10 mouse cellular contexts compared by ENCODE assay signal in genomic region chr5:137682526-137682925, GRCm38 (mm10). TPM values are rescaled to one million over a fixed set of nuclear protein-coding genes. Genes with fewer than 3 reads are reported as not detected.
DNase-seq lines count a peak whose midpoint lies in the region; ATAC-seq and TF ChIP-seq lines count a peak whose summit lies in the region.
"Had no signal": no experiment of that assay in that cellular context is flagged by ENCODE, and none has a peak within 500 bp of the region (broad histone marks: within the 10 kb centered on the region; RNA-seq: fewer than 3 reads in every experiment).

No protein-coding gene starts in this region.

- H3K4me3 ChIP-seq in left cerebral cortex, adult 2 months: peak overlapping the region; percentile 96
- peak overlapping the region; percentile 82; the same call in 1 of the 2 replicates for H3K4me3 ChIP-seq in forebrain, embryonic 10.5 days
- H3K4me3 ChIP-seq in hindbrain, embryonic 14.5 days (replicated peaks; ENCODE audit: low read length): no peak overlapping the region
- no peak overlapping the region for H3K4me3 ChIP-seq in midbrain, embryonic 14.5 days (replicated peaks; ENCODE audit: low read depth, low read length)

- H3K4me2 ChIP-seq in hindbrain, embryonic 14.5 days (replicated peaks): peak overlapping the region; percentile 81
- peak overlapping the region; percentile 83; the same call in 1 of the 2 replicates for H3K4me2 ChIP-seq in midbrain, embryonic 14.5 days (ENCODE audit: low read length)

- intact Hi-C loops in left cerebral cortex, adult 2 months (cut with DNase I): loop anchor here (2.0 kb wide), 2 partner anchors 54 to 58 kb away; partner anchors contain the start of genes Fbxo24, Gm20605, Lrch4 and Nyap1
- intact Hi-C loops in left cerebral cortex, postnatal 14 days (cut with DNase I): loop anchor here (5.0 kb wide), 1 partner anchor 55 kb away; no protein-coding TSS in a partner anchor

- ATAC-seq in hindbrain, embryonic 14.5 days (ENCODE audit: low FRiP score): no peak
- no peak for ATAC-seq in midbrain, embryonic 14.5 days (ENCODE audit: low FRiP score, low TSS enrichment)

- WGBS in forebrain, embryonic 10.5 days: 96% methylated on average over 6 of the region's 6 CpGs
- WGBS in hindbrain, embryonic 14.5 days: 65% methylated on average over 6 of the region's 6 CpGs
- 63% methylated on average over 6 of the region's 6 CpGs for WGBS in midbrain, embryonic 14.5 days

- DNase-seq in left cerebral cortex, adult 2 months (ENCODE audit: extremely low spot score in 1 of 2, low spot score in 2 of 2): no peak
- no peak for DNase-seq in left cerebral cortex, postnatal 14 days (ENCODE audit: low spot score in 2 of 2)
- no peak for DNase-seq in forebrain, embryonic 10.5 days (ENCODE audit: extremely low spot score, low spot score)
- no peak for DNase-seq in hindbrain, embryonic 14.5 days (ENCODE audit: low spot score)
- no peak for DNase-seq in midbrain, embryonic 14.5 days
- no peak for DNase-seq in adipocyte (ENCODE audit: low spot score)
- DNase-seq in kidney, adult 9 months: no peak
- DNase-seq: gastrocnemius, postnatal 25 days; kidney, postnatal 36 days had no signal

- H3K4me1 ChIP-seq in forebrain, embryonic 10.5 days: peaks cover 34% of the 10 kb centered on the region
- peaks cover 17% of the 10 kb centered on the region for H3K4me1 ChIP-seq in hindbrain, embryonic 14.5 days (replicated peaks; ENCODE audit: control insufficient read depth, insufficient read depth, low read length)
- peaks cover 17% of the 10 kb centered on the region for H3K4me1 ChIP-seq in midbrain, embryonic 14.5 days (ENCODE audit: control insufficient read depth, insufficient read depth, low read length)

- H3K9me3 ChIP-seq in forebrain, embryonic 10.5 days: no peaks in the 10 kb centered on the region
- no peaks in the 10 kb centered on the region for H3K9me3 ChIP-seq in hindbrain, embryonic 14.5 days (ENCODE audit: control insufficient read depth, low read length)
- H3K9me3 ChIP-seq in midbrain, embryonic 14.5 days (ENCODE audit: control insufficient read depth, low read length): no peaks in the 10 kb centered on the region

- TF ChIP-seq CTCF in left cerebral cortex, adult 2 months (IDR thresholded peaks at IDR 0.05): no peak

- peaks cover 46% of the 10 kb centered on the region for H3K36me3 ChIP-seq in forebrain, embryonic 10.5 days (replicated peaks)
- no peaks in the 10 kb centered on the region for H3K36me3 ChIP-seq in hindbrain, embryonic 14.5 days (replicated peaks; ENCODE audit: control insufficient read depth, insufficient read depth)
- no peaks in the 10 kb centered on the region for H3K36me3 ChIP-seq in midbrain, embryonic 14.5 days (ENCODE audit: control insufficient read depth, insufficient read depth, low read length)

- peak overlapping the region; percentile 7; the same call in 1 of the 2 replicates for H3K9ac ChIP-seq in hindbrain, embryonic 14.5 days
- no peak overlapping the region; the same call in 1 of the 2 replicates for H3K9ac ChIP-seq in midbrain, embryonic 14.5 days (replicated peaks; ENCODE audit: low read length)

- H3K27me3 ChIP-seq in forebrain, embryonic 10.5 days (ENCODE audit: poor library complexity, severe bottlenecking): peaks cover 15% of the 10 kb centered on the region
- H3K27me3 ChIP-seq in hindbrain, embryonic 14.5 days (ENCODE audit: control insufficient read depth, insufficient read depth, low read length): no peaks in the 10 kb centered on the region
- no peaks in the 10 kb centered on the region for H3K27me3 ChIP-seq in midbrain, embryonic 14.5 days (ENCODE audit: control insufficient read depth, insufficient read depth, low read length)

- no peak overlapping the region for H3K27ac ChIP-seq in left cerebral cortex, adult 2 months
- H3K27ac ChIP-seq in forebrain, embryonic 10.5 days: no peak overlapping the region
- H3K27ac ChIP-seq in hindbrain, embryonic 14.5 days: no peak overlapping the region
- no peak overlapping the region for H3K27ac ChIP-seq in midbrain, embryonic 14.5 days (replicated peaks; ENCODE audit: low read depth, low read length)

RNA-seq across cellular contexts. Expression of gene Agfg2, which starts 2.0 kb away (rescaled TPM):
- total RNA-seq in left cerebral cortex, adult 2 months (2021): 10 to 100 TPM; 43.6 to 45.5 TPM
- 10 to 100 TPM; 38.7 to 40.8 TPM for total RNA-seq in left cerebral cortex, postnatal 14 days (2021)
- 27.2 and 28.0 TPM in 2 replicates for polyA plus RNA-seq in forebrain, embryonic 10.5 days (2016; fragmentation: Nextera tagmentation; extraction: Ambion mirVana)
- 11.8 and 12.2 TPM in 2 replicates for polyA plus RNA-seq in hindbrain, embryonic 14.5 days (2014; fragmentation: Nextera tagmentation; extraction: Ambion mirVana)
- polyA plus RNA-seq in midbrain, embryonic 14.5 days (2014; fragmentation: Nextera tagmentation; extraction: Ambion mirVana): 10.3 and 12.8 TPM in 2 replicates

RNA-seq across cellular contexts. Expression of gene Irs3, which starts 37.0 kb away (rescaled TPM):
- total RNA-seq in left cerebral cortex, adult 2 months (2021): under 1 TPM; 0.14 to 0.29 TPM
- under 1 TPM in 1 of 2 experiments, not detected in 1; 0.27 TPM for total RNA-seq in left cerebral cortex, postnatal 14 days (2021)
- 0.31 and 0.42 TPM in 2 replicates for polyA plus RNA-seq in forebrain, embryonic 10.5 days (2016; fragmentation: Nextera tagmentation; extraction: Ambion mirVana)
- polyA plus RNA-seq in hindbrain, embryonic 14.5 days (2014; fragmentation: Nextera tagmentation; extraction: Ambion mirVana): 0.15 TPM in 1 of 2 replicates, not detected in the other
- polyA plus RNA-seq in midbrain, embryonic 14.5 days (2014; fragmentation: Nextera tagmentation; extraction: Ambion mirVana): not detected in 2 replicates
- polyA plus RNA-seq: brain, embryonic 14.5 days had no signal

RNA-seq across cellular contexts. Expression of gene Sap25, which starts 41.4 kb away (rescaled TPM):
- total RNA-seq in left cerebral cortex, adult 2 months (2021): 1 to 10 TPM; 4.8 to 7.2 TPM
- 1 to 10 TPM; 1.7 to 4.7 TPM for total RNA-seq in left cerebral cortex, postnatal 14 days (2021)
- 7.3 and 9.8 TPM in 2 replicates for polyA plus RNA-seq in forebrain, embryonic 10.5 days (2016; fragmentation: Nextera tagmentation; extraction: Ambion mirVana)
- polyA plus RNA-seq in hindbrain, embryonic 14.5 days (2014; fragmentation: Nextera tagmentation; extraction: Ambion mirVana): 4.9 and 5.8 TPM in 2 replicates
- polyA plus RNA-seq in midbrain, embryonic 14.5 days (2014; fragmentation: Nextera tagmentation; extraction: Ambion mirVana): 4.1 and 5.6 TPM in 2 replicates

RNA-seq across cellular contexts. Expression of gene Gm20605, which starts 53.6 kb away (rescaled TPM):
- 10 to 100 TPM; 11.6 to 12.8 TPM for total RNA-seq in left cerebral cortex, adult 2 months (2021)
- total RNA-seq in left cerebral cortex, postnatal 14 days (2021): 10 to 100 TPM in 1 of 2 experiments, 1 to 10 TPM in 1; 8.8 to 10.6 TPM
- polyA plus RNA-seq in forebrain, embryonic 10.5 days (2016; fragmentation: Nextera tagmentation; extraction: Ambion mirVana): 11.7 and 14.0 TPM in 2 replicates
- polyA plus RNA-seq in hindbrain, embryonic 14.5 days (2014; fragmentation: Nextera tagmentation; extraction: Ambion mirVana): 5.3 and 6.5 TPM in 2 replicates
- 4.4 and 6.0 TPM in 2 replicates for polyA plus RNA-seq in midbrain, embryonic 14.5 days (2014; fragmentation: Nextera tagmentation; extraction: Ambion mirVana)

RNA-seq across cellular contexts. Expression of gene Lrch4, which starts 53.6 kb away (rescaled TPM):
- 10 to 100 TPM; 15.9 to 21.2 TPM for total RNA-seq in left cerebral cortex, adult 2 months (2021)
- total RNA-seq in left cerebral cortex, postnatal 14 days (2021): 10 to 100 TPM in 1 of 2 experiments, 1 to 10 TPM in 1; 7.1 to 13.7 TPM
- polyA plus RNA-seq in forebrain, embryonic 10.5 days (2016; fragmentation: Nextera tagmentation; extraction: Ambion mirVana): 29.0 and 33.4 TPM in 2 replicates
- 19.0 and 23.4 TPM in 2 replicates for polyA plus RNA-seq in hindbrain, embryonic 14.5 days (2014; fragmentation: Nextera tagmentation; extraction: Ambion mirVana)
- polyA plus RNA-seq in midbrain, embryonic 14.5 days (2014; fragmentation: Nextera tagmentation; extraction: Ambion mirVana): 18.1 and 21.9 TPM in 2 replicates

Comparison
In these comparisons a context has a peak if more than half of its experiments do, and no peak if none do; other contexts are left out.
1. H3K4me3 ChIP-seq: peak in left cerebral cortex, adult 2 months (single experiment) and forebrain, embryonic 10.5 days (single experiment); none in hindbrain, embryonic 14.5 days (single experiment) and midbrain, embryonic 14.5 days (single experiment).